Mouse (Mus musculus) bone marrow macrophage, adult 2 months (primary cell): Measurements from ENCODE around the gene Dnajc5.

Source experiments
- CTCF ChIP-seq: IDR thresholded peaks from 2 replicates; pipeline ENCODE4 v1.5.1; 2012; ENCODE audit warnings: low read depth, mild to moderate bottlenecking, low read length, moderate library complexity
- POLR2A ChIP-seq: IDR thresholded peaks from 2 replicates; pipeline ENCODE4 v1.6.1; 2012; ENCODE audit warnings: mild to moderate bottlenecking, low read depth, low read length, borderline replicate concordance

DNA sequence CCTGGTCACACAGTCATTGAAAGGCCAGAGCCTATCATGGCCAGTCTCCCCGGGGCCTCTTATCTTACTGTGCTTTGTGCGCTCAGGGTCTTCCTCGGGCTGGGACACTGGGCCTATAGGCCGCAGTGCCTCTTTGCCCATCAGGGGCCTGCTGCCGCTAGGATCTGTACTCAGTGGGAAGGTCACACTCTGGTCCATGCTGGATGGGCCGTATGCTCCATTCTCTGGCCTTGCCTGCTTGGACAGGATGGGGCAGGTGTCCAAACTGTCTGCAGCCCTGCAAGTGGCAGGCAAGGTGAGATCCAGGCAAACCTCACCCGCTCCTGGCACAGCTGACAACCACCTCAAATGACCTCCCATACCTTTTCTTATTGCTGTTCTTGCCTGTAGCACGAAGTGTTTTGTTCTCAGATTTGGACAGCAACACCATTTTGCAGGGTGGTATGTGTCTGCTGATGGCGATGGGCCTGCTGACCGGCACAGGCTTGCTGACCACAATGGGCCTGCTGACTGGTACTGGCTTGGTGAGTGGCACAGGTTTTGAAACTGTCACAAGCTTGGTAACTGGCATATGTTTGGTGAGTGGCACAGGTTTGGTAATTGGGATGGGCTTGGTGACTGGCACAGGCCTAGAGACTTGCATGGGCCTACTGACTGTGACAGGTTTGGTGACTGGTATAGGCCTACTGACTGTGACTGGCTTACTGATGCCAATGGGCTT, 68.9 kb downstream of the Dnajc5 start:
- TF ChIP-seq CTCF (no peak), POLR2A (no peak)
